Mouse (Mus musculus): Measurements from ENCODE around the gene Gm9945. TPM values are rescaled to one million over a fixed set of nuclear protein-coding genes. Genes with fewer than 3 reads are reported as not detected.

Gm9945 gene
- polyA plus RNA-seq, 1 experiment from 2014 or later, result not detected

GRCm38 (mm10) chr11:53528397-53529252 is 48.7 kb downstream of the Gm9945 start:
- Histone ChIP-seq H3K27ac (replicated peaks; ENCODE audit: low read depth, low read length) (no peak overlapping the region), H3K4me1 (ENCODE audit: control insufficient read depth, insufficient read depth, low read length) (peaks cover 15% of the 10 kb centered on the region)
- 76% methylated on average over 9 of the region's 9 CpGs for WGBS

GRCm38 (mm10) chr11:53529253-53529557 is 49.2 kb downstream of the Gm9945 start:
- H3K27ac ChIP-seq (replicated peaks; ENCODE audit: low read depth, low read length), result no peak overlapping the region
- H3K4me3 ChIP-seq (ENCODE audit: low read depth, low read length), result no peak overlapping the region
- ATAC-seq (ENCODE audit: low read depth) (no peak; the same call in 1 of the 2 replicates), DNase-seq (ENCODE audit: low spot score) (peak; percentile 67)
- 54% methylated on average over 6 of the region's 6 CpGs for WGBS
- H3K4me2 ChIP-seq (ENCODE audit: low read depth, low read length), result no peak overlapping the region
- no peaks in the 10 kb centered on the region for H3K27me3 ChIP-seq (replicated peaks; ENCODE audit: control insufficient read depth, insufficient read depth, low read length)
- H3K9me3 ChIP-seq (ENCODE audit: control insufficient read depth, low read length), result no peaks in the 10 kb centered on the region
- H3K36me3 ChIP-seq (ENCODE audit: control insufficient read depth, insufficient read depth, low read length), result peaks cover 14% of the 10 kb centered on the region
- no peak overlapping the region for H3K9ac ChIP-seq (ENCODE audit: low read depth, low read length)
- H3K4me1 ChIP-seq (ENCODE audit: control insufficient read depth, insufficient read depth, low read length), result peaks cover 11% of the 10 kb centered on the region; the same call in 1 of the 2 replicates

More at GRCm38 (mm10) chr11:53528397-53529252, 48.7 kb downstream of the Gm9945 start:
- no peaks in the 10 kb centered on the region for H3K27me3 ChIP-seq (replicated peaks; ENCODE audit: control insufficient read depth, insufficient read depth, low read length)
- no peak for DNase-seq (ENCODE audit: low spot score)
- ATAC-seq (ENCODE audit: low read depth), result no peak
- H3K36me3 ChIP-seq (ENCODE audit: control insufficient read depth, insufficient read depth, low read length), result peaks cover 9% of the 10 kb centered on the region
- no peak overlapping the region for H3K9ac ChIP-seq (ENCODE audit: low read depth, low read length)
- no peaks in the 10 kb centered on the region for H3K9me3 ChIP-seq (ENCODE audit: control insufficient read depth, low read length)
- H3K4me2 ChIP-seq (ENCODE audit: low read depth, low read length), result no peak overlapping the region
- H3K4me3 ChIP-seq (ENCODE audit: low read depth, low read length), result no peak overlapping the region

- Histone ChIP-seq H3K9ac (ENCODE audit: low read depth, low read length) (no peak overlapping the region), H3K4me2 (ENCODE audit: low read depth, low read length) (no peak overlapping the region), H3K4me1 (ENCODE audit: control insufficient read depth, insufficient read depth, low read length) (peaks cover 11% of the 10 kb centered on the region; the same call in 1 of the 2 replicates), H3K27me3 (replicated peaks; ENCODE audit: control insufficient read depth, insufficient read depth, low read length) (no peaks in the 10 kb centered on the region), H3K36me3 (ENCODE audit: control insufficient read depth, insufficient read depth, low read length) (peaks cover 22% of the 10 kb centered on the region), H3K27ac (replicated peaks; ENCODE audit: low read depth, low read length) (no peak overlapping the region), H3K9me3 (ENCODE audit: control insufficient read depth, low read length) (no peaks in the 10 kb centered on the region), H3K4me3 (ENCODE audit: low read depth, low read length) (no peak overlapping the region)
- ATAC-seq (ENCODE audit: low read depth) (no peak), DNase-seq (ENCODE audit: low spot score) (no peak)
- WGBS, result 74% methylated on average over 9 of the region's 9 CpGs
These were observed 50.0 kb downstream of the Gm9945 start for GRCm38 (mm10) chr11:53530001-53530400.

Other genes starting within 250 kb of the Gm9945 start
- gene Hspa4, start 179.7 kb upstream of the Gm9945 start, polyA plus RNA-seq (2014; fragmentation: Nextera tagmentation; extraction: Ambion mirVana), result 85.8 and 86.5 TPM in 2 replicates
- 18.6 and 18.7 TPM in 2 replicates for gene Zcchc10, start 155.5 kb upstream of the Gm9945 start, polyA plus RNA-seq (2014; fragmentation: Nextera tagmentation; extraction: Ambion mirVana)
- gene Aff4, start 129.3 kb upstream of the Gm9945 start, polyA plus RNA-seq (2014; fragmentation: Nextera tagmentation; extraction: Ambion mirVana), result 50.8 and 59.7 TPM in 2 replicates
- gene Leap2, start 57.0 kb upstream of the Gm9945 start, polyA plus RNA-seq (2014; fragmentation: Nextera tagmentation; extraction: Ambion mirVana), result not detected in 2 replicates
- 592 and 683 TPM in 2 replicates for gene Uqcrq, start 49.3 kb upstream of the Gm9945 start, polyA plus RNA-seq (2014; fragmentation: Nextera tagmentation; extraction: Ambion mirVana)
- gene Gdf9, start 49.1 kb upstream of the Gm9945 start, polyA plus RNA-seq (2014; fragmentation: Nextera tagmentation; extraction: Ambion mirVana), result 1.2 and 2.7 TPM in 2 replicates
- not detected in 2 replicates for gene Gm10447, start 23.1 kb upstream of the Gm9945 start, polyA plus RNA-seq (2014; fragmentation: Nextera tagmentation; extraction: Ambion mirVana)
- gene Shroom1, start 23.0 kb upstream of the Gm9945 start, polyA plus RNA-seq (2014; fragmentation: Nextera tagmentation; extraction: Ambion mirVana), result 2.9 and 4.0 TPM in 2 replicates
- not detected in 2 replicates for gene Gm9837, start 9.7 kb upstream of the Gm9945 start, polyA plus RNA-seq (2014; fragmentation: Nextera tagmentation; extraction: Ambion mirVana)
- gene Sowaha, start 108 bp downstream of the Gm9945 start, polyA plus RNA-seq (2014; fragmentation: Nextera tagmentation; extraction: Ambion mirVana), result 1.00 and 1.0 TPM in 2 replicates
- gene Sept8, start 39.1 kb downstream of the Gm9945 start, polyA plus RNA-seq (2014; fragmentation: Nextera tagmentation; extraction: Ambion mirVana), result 42.2 and 46.6 TPM in 2 replicates
- gene Kif3a, start 87.2 kb downstream of the Gm9945 start, polyA plus RNA-seq (2014; fragmentation: Nextera tagmentation; extraction: Ambion mirVana), result 75.4 and 77.0 TPM in 2 replicates
- gene Il4, start 138.5 kb downstream of the Gm9945 start, polyA plus RNA-seq (2014; fragmentation: Nextera tagmentation; extraction: Ambion mirVana), result 1.1 and 4.3 TPM in 2 replicates
- gene Il13, start 154.5 kb downstream of the Gm9945 start, polyA plus RNA-seq (2014; fragmentation: Nextera tagmentation; extraction: Ambion mirVana), result not detected in 2 replicates
- gene Rad50, start 227.2 kb downstream of the Gm9945 start, polyA plus RNA-seq (2014; fragmentation: Nextera tagmentation; extraction: Ambion mirVana), result 18.0 and 19.5 TPM in 2 replicates
- gene Il5, start 240.6 kb downstream of the Gm9945 start, polyA plus RNA-seq (2014; fragmentation: Nextera tagmentation; extraction: Ambion mirVana), result not detected in 2 replicates